Mouse (Mus musculus) cerebellum, adult 9-11 months (tissue): ENCODE results near the gene Rangrf.
"Not testable (repeated sequence)": the region's sequence is repeated elsewhere in the genome, so short reads cannot be mapped to it uniquely, and the experiment has no call there.

Experiments used
- DNase-seq: peaks from one replicate; pipeline ENCODE4 v3.0.0; 2022

Rangrf gene

GRCm38 (mm10) chr11:68942731-68943130 is 32.3 kb downstream of the Rangrf start:
- DNase-seq, result no peak

GRCm38 (mm10) chr11:68940516-68940915 is 34.5 kb downstream of the Rangrf start:
- no peak for DNase-seq

- DNase-seq, result peak; percentile 95
Measured at GRCm38 (mm10) chr11:68939451-68940304, 35.3 kb downstream of the Rangrf start.

- DNase-seq, result not testable (repeated sequence)
Measured at GRCm38 (mm10) chr11:68936951-68937350, 38.0 kb downstream of the Rangrf start.

GRCm38 (mm10) chr11:68933885-68934507 is 41.0 kb downstream of the Rangrf start:
- DNase-seq, result no peak

- DNase-seq, result no peak
Measured at GRCm38 (mm10) chr11:68929947-68930346, 45.0 kb downstream of the Rangrf start.

- no peak for DNase-seq
Measured at GRCm38 (mm10) chr11:68926981-68927380, 48.0 kb downstream of the Rangrf start, which contains the start of gene Odf4. Odf4 (minus strand) TSS chr11:68927081.

- DNase-seq, result no peak
Measured at GRCm38 (mm10) chr11:68924749-68925148, 50.2 kb downstream of the Rangrf start.

GRCm38 (mm10) chr11:68923191-68923590 is 51.8 kb downstream of the Rangrf start:
- DNase-seq, result no peak
